Mouse (Mus musculus): Measurements from ENCODE around the gene Bach2. TPM values are rescaled to one million over a fixed set of nuclear protein-coding genes. Genes with fewer than 3 reads are reported as not detected.

Gene Bach2
- total RNA-seq, 2 experiments from 2014 or later, result 10.4 to 14.4 TPM

DNA sequence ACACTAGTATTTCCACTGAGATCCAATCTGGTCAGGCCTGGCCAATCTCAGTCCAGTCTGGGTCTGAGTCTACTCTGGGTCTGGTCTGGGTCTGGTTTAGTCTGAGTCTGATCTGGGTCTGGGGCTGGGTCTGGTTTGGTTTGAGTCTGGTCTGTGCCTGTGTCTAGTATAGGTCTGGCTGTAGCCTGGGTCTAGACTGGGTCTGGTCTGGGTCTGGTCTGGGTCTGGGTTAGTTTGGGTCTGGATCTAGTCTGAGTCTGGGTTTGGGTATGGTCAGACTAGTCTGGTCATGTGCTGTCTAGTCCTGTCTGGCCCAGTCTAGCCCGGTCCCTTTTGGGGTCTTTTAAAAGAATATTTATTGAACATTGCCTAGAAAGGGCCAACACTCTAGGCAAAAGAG lies 41.2 kb downstream of the Bach2 start:
- no peak for DNase-seq (ENCODE audit: low spot score in 2 of 2)
- intact Hi-C loops (cut with DNase I), result no loop called here

DNA sequence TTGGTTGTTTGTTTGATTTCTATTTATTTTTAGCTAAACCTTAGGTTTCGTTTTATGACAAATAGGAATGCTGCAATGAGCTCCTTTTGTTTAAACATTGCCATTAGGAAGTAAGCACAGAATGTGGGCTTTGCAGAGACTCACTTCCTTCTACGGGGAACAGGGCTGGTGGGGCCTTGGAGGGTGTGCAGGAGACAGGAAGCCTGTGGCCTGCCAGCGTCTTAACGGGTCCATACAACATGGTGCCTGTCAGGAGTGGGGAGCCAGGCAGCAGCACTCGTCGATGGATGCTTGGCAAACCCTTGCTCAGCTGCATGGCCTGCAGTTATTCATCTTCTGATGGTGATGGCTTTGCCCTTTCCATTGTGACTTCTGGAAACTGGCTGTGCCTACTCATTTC lies 41.8 kb downstream of the Bach2 start:
- intact Hi-C loops (cut with DNase I), result no loop called here
- DNase-seq (ENCODE audit: low spot score in 2 of 2), result no peak

DNA sequence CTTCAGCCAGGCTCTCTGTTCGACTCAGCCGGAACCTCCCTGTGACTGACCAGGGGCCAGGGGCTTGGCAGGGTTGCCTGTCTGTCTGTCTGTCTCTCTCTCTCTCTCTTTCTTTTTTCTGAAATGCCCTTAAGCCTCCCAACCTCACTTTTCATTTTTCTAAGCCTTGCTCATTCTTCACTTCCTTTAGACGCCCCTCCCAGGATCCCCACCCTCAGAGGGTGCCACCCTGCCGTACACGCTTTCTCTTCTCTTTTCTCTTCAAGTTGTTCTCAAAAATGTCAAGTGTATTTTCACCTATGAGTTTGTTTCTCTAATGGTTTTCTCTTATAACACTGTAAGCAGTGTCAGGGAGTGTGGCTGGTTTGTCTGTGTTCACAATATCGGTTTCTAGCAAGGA lies 42.7 kb downstream of the Bach2 start:
- no peak for DNase-seq (ENCODE audit: low spot score in 2 of 2)
- intact Hi-C loops (cut with DNase I), result no loop called here

DNA sequence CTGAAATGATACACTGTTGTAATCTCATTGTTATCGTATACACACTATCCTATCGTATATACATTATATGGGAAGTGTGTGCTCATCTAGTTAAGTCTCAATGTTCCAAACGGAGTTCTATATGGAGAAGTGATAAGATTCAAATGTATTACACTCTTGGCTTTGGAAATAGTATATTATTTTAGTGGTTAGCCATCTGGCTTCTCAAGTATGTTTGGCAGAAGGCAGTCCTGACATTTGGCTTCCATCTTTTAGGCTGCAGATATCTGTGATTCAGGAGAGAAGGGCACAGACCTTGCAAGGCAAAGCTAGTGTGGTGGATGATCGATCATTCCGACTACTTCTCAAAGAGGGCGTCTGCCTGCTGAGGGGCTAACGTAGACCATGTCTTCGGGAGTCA lies 47.8 kb downstream of the Bach2 start:
- intact Hi-C loops (cut with DNase I), result no loop called here
- no peak for DNase-seq (ENCODE audit: low spot score in 2 of 2)

DNA sequence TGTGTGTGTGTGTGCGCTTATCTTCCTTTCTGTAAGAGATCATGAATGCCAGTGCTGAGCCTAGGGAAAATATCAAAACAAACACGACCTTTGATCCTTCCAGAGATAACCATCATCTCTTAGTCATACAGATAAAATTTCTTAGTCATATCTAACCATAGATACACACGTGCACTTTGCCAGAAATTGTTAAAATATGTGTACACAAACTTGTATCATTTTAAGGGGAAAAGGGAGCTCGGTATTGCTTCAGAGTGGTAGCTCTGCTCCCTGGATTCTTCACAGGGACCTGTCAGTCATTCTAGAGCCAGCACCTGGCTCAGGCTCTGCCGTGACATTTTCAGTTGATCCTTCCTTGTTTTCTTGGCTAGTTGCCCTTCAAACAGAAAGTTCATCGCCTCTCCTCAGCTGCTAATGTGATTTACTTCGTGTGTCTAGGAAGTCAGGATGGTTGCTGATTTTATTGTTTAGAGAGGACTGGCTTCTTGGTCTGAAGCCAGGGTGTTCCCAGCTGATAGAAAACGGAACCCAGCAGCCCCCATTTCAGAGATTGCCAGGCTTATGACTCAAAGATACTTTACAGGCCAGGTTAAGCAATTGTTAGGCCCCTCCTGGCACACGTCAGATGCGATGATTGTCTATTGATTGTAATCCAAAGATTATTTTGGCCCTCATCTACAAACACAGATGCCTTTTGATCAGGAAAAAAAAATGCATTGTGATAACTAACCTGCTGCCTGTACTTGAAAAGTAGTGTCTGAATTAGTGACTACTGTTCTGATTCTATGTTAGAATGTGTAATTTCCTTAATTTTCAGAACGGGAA lies 49.6 kb downstream of the Bach2 start:
- intact Hi-C loops (cut with DNase I), result no loop called here
- no peak for DNase-seq (ENCODE audit: low spot score in 2 of 2)

DNA sequence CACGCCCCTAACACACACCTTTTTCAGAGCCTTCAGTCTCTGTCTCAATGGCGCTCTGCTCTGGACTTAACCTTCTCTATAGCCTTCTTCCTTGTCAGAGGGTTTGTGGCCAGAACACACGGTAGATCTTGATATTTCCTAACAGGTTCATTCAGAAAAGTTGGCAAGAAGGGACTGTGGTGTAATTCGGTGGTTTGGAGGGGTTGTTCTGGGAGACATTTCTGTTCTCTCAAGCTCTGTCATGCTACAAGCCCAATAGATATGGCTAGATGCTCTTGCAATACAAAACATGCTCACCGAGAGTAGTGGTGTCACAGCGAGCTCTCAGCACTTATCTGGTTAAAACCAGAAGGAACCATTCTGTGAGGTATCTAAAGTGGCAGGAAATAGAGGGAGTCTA lies 51.2 kb downstream of the Bach2 start:
- intact Hi-C loops (cut with DNase I), result no loop called here
- DNase-seq (ENCODE audit: low spot score in 2 of 2), result no peak

DNA sequence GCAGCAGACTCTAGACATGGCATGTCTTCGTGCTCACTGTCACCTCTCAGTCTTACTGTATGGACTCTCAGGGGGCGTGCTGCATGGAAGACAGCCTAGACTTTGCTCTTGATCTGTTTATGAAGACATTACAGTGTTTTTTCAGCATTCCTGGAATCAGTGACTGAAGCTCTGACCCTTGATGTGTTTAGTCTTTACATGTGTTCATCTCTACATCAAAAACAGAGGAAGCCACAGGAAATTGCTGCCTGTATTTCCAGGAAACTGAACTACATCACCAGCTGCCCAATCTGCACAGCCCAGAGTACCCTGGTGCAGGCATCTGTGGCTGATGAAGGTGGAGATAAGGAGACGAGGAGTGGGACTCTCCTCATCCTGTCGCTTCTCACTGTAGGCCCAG lies 52.8 kb downstream of the Bach2 start:
- DNase-seq (ENCODE audit: low spot score in 2 of 2), result no peak
- intact Hi-C loops (cut with DNase I), result no loop called here

DNA sequence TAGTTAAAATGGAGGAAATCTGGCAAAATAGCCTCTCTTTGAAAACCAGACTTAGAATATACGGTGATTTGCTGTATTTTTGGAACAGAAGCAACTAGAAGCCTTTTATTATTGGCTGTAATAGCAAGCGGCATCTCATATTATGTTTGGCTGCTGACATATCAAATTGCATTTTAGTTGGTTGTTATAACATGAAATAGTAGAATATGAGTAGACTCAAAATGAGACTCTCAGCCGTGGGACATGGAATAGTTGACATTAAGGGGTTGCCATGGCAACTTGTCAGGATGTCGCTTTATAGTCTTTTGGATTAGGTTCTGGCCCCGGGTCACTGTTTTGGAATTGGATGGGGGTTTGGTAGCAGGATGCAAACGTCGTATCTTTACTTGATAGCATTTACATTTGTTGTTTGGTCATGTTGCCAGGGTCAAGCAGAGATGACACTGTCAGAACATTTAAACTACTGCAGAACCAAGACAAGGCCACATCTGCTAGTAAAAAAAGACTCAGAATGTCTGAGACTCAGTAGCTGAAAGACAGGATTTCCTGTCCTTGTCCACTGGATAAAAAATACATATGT lies 55.2 kb downstream of the Bach2 start:
- no peak for DNase-seq (ENCODE audit: low spot score in 2 of 2)
- intact Hi-C loops (cut with DNase I), result no loop called here

DNA sequence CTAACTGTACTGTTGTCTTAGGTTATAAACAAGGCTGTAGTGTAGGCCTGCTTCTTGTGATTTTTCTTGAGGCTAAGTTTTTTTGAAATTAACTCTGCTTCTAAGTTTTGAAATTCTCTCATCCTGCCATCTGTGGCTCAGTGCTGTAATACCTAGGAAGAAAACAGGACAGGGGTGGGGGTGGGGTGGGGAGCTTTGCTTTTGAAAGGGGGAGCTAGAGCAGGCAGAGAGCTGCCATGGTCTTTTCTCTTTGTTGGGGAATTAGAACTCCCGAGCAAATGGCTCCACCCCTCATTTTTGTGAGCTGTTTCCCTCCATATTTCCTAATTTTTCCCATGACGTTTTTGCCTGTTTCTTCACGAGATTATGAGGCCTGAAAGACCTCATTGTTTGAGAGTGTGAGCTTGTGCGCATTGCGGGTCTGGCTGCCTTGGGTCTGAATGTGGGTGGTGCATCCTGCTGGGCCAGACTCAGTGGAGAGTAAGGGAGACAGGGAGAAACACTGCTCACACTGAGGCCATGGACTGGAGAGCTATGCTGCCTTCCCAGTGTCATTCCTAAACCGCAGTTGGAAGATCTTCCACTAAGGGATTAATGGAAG lies 58.6 kb downstream of the Bach2 start:
- intact Hi-C loops (cut with DNase I), result no loop called here
- no peak for DNase-seq (ENCODE audit: low spot score in 2 of 2)

DNA sequence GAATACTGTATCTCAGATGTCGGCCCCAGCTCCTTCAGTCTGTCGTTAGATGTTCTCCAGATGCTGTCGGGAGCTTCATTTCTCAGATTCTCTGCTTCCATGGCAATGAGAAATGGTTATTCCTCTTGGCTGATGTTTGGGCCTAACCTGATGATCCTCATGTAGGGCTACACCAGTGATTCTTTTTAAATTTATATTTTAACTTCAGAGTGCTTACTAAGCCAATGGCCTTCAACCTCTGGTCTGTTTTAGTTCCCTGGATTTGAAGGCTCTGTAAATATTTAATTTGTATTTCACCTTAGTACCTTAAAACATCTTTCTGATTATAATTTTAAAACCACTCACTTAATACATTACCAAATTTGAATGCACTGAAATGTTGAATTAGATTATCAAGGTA lies 60.6 kb downstream of the Bach2 start:
- DNase-seq (ENCODE audit: low spot score in 2 of 2), result no peak
- intact Hi-C loops (cut with DNase I), result no loop called here

DNA sequence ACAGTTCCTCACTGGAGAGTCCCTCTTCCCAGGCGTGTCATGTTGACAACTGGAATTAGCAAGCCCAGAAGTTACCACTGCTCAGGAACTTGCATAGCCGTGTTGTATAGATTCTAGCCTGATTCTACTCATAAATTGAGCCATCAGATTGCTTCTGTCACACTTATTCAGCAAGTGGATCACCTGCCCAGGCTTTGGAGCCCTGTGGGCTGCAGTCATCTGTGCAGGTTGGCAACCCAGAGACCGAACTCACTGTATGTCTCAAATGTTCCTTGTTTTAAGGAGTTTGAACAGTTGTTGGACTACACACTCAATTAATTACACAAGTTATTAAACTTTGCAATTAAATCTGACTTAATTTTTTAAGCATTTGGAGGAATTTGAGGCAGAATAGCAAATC lies 61.4 kb downstream of the Bach2 start:
- intact Hi-C loops (cut with DNase I), result loop anchor here (5.0 kb wide), 2 partner anchors 132 to 243 kb away; no protein-coding TSS in a partner anchor

DNA sequence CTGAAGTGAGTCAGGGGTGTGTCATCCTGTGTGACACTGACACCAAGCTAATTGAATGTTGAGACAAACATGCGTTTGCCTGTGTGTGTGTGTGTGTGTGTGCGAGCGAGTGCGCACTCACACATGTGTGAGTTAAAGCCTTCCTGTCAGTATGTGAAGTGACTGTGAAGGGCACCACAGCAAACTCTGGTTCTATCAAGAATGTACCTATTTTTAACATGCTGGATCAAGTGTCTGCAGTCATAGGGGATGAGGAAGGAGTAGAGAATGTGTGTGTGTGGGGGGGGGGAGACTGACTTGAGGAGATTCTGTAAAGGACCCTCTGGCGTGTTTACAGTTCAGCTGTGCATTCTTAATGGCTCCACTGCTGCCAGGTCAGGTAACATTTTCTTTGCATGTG lies 64.1 kb downstream of the Bach2 start:
- intact Hi-C loops (cut with DNase I), result loop anchor here (1.0 to 5.0 kb wide), 3 partner anchors 130 to 245 kb away; no protein-coding TSS in a partner anchor

More for the DNA sequence above, 61.4 kb downstream of the Bach2 start:
- no peak for DNase-seq (ENCODE audit: low spot score in 2 of 2)

DNA sequence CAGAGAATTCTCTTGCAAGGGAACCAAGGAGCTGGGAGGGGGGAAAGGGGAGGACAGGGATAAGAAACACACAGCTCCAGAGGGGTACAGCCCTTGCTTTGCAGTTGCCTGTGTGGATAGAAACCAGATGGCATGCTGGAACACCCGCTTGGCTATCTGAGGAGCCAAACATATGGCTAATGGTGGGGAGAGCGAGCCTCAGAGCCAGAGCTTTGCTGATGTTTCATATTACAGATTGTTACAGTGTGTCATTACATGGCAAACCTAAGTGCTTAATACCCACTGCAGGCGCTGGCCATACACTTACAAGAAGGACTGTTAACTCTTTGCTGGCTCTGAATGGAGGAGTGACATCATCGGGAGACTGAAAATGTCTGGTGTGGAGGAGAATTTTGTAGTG lies 64.5 kb downstream of the Bach2 start:
- peak in 1 of 2 experiments; percentile 72 for DNase-seq (ENCODE audit: low spot score in 2 of 2)
- intact Hi-C loops (cut with DNase I), result loop anchor here (1.0 to 5.0 kb wide), 3 partner anchors 129 to 246 kb away; no protein-coding TSS in a partner anchor

More for the DNA sequence above, 64.1 kb downstream of the Bach2 start:
- DNase-seq (ENCODE audit: low spot score in 2 of 2), result no peak

DNA sequence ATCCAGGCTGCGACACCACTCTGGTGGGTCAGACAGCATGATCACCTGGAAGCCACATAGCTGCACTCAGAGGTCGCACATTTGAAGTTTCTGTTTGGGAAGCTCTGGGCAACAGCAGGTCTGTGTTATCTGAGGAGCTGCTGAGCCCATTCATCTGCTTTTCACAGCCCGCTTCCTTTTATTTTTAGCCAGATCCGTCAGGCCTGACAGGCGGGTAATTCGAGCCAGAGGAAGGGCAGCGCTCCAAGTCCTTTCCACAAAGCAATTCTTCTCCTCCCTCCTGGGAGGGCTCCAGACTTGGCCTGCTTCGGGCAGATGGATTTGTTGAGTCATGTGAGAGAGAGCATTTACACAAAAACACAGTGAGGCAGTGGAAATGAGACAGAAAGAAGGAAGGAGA lies 65.1 kb downstream of the Bach2 start:
- intact Hi-C loops (cut with DNase I), result loop anchor here (1.0 to 5.0 kb wide), 4 partner anchors 53 to 246 kb away; no protein-coding TSS in a partner anchor
- peak; percentile 82 to 97 for DNase-seq (ENCODE audit: low spot score in 2 of 2)

DNA sequence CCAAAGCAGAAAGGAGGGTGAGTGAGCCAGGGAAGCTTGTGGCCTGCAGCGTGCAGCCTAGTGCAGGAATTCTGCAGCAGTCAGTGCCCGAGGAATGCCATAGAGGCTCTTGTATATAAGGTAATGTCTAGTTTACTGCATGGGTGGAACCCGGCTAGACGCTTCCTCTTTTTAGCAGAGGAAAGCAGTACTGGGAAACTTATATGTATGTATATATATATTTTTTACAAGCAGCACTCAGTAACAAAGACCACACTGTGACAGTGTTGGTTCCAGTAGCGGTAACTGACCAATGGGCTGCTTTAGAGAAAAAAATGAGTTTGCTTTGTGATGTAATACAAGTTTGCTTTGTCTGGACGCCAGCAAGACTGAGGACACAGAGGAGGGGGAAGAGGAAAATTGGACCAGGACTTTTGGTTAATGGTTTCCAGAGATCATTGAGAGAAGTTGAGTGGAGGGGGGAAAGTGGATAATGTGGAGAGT lies 65.7 kb downstream of the Bach2 start:
- intact Hi-C loops (cut with DNase I), result loop anchor here (2.0 to 5.0 kb wide), 3 partner anchors 53 to 247 kb away; no protein-coding TSS in a partner anchor
- DNase-seq (ENCODE audit: low spot score in 2 of 2), result no peak

DNA sequence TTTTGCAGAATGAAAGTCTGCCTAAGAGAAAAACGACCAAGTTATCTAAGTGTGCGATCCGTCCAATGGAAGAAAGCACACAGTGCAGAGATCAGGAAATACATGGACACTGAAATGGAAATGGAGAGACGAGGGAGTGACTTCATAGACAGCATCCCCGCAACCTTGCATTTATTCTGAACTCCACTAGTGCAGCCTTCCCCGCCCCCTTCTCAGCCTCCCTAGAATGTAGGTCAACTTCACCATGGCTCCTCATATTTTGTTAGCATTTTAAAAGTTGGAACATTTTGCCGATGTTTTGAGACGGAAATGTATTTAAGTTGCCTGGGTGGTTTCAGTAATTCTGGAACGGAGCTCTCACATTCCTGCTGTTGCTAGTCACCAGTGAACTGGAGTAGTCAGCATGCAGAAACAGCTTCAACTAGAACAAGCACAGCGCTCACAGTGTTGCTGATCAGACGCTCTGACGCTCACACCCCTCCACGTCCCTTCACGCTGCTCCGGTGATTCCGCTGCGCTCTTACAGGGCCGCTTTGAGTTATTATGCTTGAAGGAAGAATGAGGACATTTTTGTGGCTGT lies 66.5 kb downstream of the Bach2 start:
- peak in 1 of 2 experiments; percentile 74 for DNase-seq (ENCODE audit: low spot score in 2 of 2)
- intact Hi-C loops (cut with DNase I), result loop anchor here (2.0 kb wide), 1 partner anchor 54 kb away; no protein-coding TSS in a partner anchor

DNA sequence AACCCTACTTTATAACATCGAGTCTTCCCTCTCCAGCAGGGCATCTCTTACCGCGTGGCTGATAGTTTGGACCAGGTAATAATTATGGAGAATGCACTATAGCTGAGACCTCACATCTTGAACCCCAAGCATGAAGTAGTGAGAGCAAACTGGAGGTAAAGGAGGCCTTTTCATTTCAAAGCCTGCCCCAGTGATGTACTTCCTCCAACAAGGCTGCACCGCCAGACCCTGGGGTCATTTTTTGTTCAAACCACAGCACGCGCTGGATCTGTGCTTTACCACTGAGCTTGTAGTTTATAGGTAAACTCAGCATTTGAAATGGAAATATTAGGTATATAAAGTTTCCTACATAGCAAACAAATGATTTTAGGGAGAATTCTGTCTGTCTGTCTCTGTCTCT lies 67.1 kb downstream of the Bach2 start:
- no peak for DNase-seq (ENCODE audit: low spot score in 2 of 2)
- intact Hi-C loops (cut with DNase I), result loop anchor here (2.0 kb wide), 1 partner anchor 55 kb away; no protein-coding TSS in a partner anchor

DNA sequence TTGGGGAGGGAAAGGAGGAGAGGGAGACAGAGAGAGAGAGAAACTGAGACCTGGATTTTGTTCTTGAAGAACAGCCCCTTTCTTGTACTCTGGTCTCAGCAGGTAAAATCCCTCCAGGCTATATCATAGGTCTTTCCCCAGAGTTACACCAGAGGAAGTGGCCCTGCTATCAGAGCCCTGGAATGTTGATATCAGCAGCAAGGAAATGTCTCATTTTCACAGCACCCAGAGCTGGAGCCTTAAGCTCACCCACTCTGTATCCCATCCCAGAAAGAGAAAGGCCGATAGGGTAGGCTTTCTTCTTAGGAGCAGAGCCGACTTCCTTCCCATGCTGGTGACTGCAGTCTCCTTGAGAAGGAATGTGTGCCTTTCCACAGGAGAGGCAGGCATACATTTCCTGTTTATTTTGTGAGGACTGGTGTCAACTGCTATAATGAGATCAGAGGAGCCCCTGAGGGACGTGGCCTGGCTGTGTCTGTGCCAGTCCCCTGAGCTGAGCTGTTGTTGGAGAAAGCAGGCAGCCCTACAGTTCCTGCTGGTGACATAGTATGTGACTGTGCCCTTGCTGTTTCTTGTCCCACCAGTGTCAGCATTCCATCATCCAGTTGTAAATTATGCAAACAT lies 67.7 kb downstream of the Bach2 start:
- no peak for DNase-seq (ENCODE audit: low spot score in 2 of 2)
- intact Hi-C loops (cut with DNase I), result no loop called here

DNA sequence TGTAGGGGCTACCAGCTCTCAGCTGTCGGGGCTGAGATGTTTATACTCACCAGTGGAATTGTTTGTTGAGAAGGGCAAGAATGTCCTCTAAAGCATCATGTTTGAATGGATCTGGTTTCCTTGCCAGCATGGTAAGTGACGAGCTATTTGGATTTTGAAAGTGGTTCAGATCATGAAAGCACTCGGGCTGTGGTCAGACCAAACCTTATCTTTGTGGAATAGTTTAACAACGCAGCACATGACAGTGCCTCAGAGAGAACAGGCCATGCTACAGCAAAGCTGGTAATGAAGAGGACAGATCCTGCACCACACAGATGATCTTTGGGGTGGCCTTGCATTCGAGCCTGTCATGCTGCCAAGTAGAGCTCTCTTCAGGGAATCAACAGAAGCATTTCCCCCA lies 68.6 kb downstream of the Bach2 start:
- DNase-seq (ENCODE audit: low spot score in 2 of 2), result no peak
- intact Hi-C loops (cut with DNase I), result no loop called here

Measured in left cerebral cortex, postnatal 25 days (tissue).